Mouse (Mus musculus) G1E (cell line): Measurements from ENCODE around the gene Fgfr2.

Source experiments
- CTCF ChIP-seq: IDR thresholded peaks from 2 replicates; pipeline ENCODE4 v1.5.1; 2012; ENCODE audit warnings: low read depth, low read length, inconsistent platforms, mixed read lengths
- POLR2AphosphoS5 ChIP-seq: IDR thresholded peaks from 2 replicates; pipeline ENCODE4 v1.6.1; 2012; ENCODE audit warnings: low read depth, low read length, inconsistent platforms; ENCODE audit not compliant: insufficient replicate concordance

GRCm38 (mm10) chr7:130645332-130645993 is 2477.7 kb downstream of the Fgfr2 start:
- TF ChIP-seq POLR2AphosphoS5 (no peak), CTCF (no peak)
